Mouse (Mus musculus) limb, embryonic 11.5 days (tissue): ENCODE results near the gene Syne1. TPM values are rescaled to one million over a fixed set of nuclear protein-coding genes. Genes with fewer than 3 reads are reported as not detected.
A peak's percentile ranks its signal among the peaks of the same experiment; 100 is the strongest.

ENCODE experiments used
- ATAC-seq: fragments of 200-750 bp; cut with Nextera tagmentation; 2 replicates; pipeline ENCODE4 v1.8.0; 2017; ENCODE audit warnings: low read depth; ENCODE audit not compliant: insufficient number of reproducible peaks, low FRiP score, low TSS enrichment
- DNase-seq: peaks from one replicate; pipeline ENCODE4 v3.0.0-alpha.2; 2015; ENCODE audit warnings: low spot score
- H3K27ac ChIP-seq: fragments of 300-500 bp; sonication (generic); replicated peaks from 2 replicates; pipeline ENCODE4 v1.5.1; 2014; ENCODE audit warnings: low read depth, mild to moderate bottlenecking, low read length
- H3K27me3 ChIP-seq: fragments of 300-500 bp; sonication (generic); 2 replicates; pipeline ENCODE4 v1.6.1; 2014; ENCODE audit warnings: mild to moderate bottlenecking, low read length, mixed read lengths; ENCODE audit not compliant: control insufficient read depth, insufficient read depth
- H3K36me3 ChIP-seq: fragments of 300-500 bp; sonication (generic); 2 replicates; pipeline ENCODE4 v1.6.1; 2014; ENCODE audit warnings: mild to moderate bottlenecking, low read length, moderate library complexity, mixed read lengths; ENCODE audit not compliant: control insufficient read depth, insufficient read depth
- H3K4me1 ChIP-seq: fragments of 300-500 bp; sonication (generic); 2 replicates; pipeline ENCODE4 v1.6.1; 2014; ENCODE audit warnings: low read length, mixed read lengths; ENCODE audit not compliant: control insufficient read depth, insufficient read depth
- H3K4me2 ChIP-seq: fragments of 300-500 bp; sonication (generic); 2 replicates; pipeline ENCODE4 v1.6.1; 2014; ENCODE audit warnings: low read depth, mild to moderate bottlenecking, moderate library complexity; ENCODE audit not compliant: severe bottlenecking
- H3K4me3 ChIP-seq: fragments of 300-500 bp; sonication (generic); 2 replicates; pipeline ENCODE4 v1.5.1; 2014; ENCODE audit warnings: low read depth, low read length
- H3K9ac ChIP-seq: fragments of 300-500 bp; sonication (generic); 2 replicates; pipeline ENCODE4 v1.6.1; 2014; ENCODE audit warnings: mild to moderate bottlenecking, low read length
- H3K9me3 ChIP-seq: fragments of 300-500 bp; sonication (generic); 2 replicates; pipeline ENCODE4 v1.6.1; 2016; ENCODE audit warnings: low read length; ENCODE audit not compliant: control insufficient read depth
- WGBS: fragments of 180-500 bp; shearing (Covaris S2); extraction: QIAGEN DNeasy Blood & Tissue Kit; methylation state at CpG from one replicate; pipeline ENCODE4 v1.1.7; 2014; 5-methylcytosine and 5-hydroxymethylcytosine counted together
- polyA plus RNA-seq: library from polyadenylated mRNA; unstranded; fragments of >200 nt; fragmentation: Nextera tagmentation; extraction: Ambion mirVana; gene quantifications from 2 replicates; pipeline ENCODE4 v1.2.1, GENCODE M21; 2014

Syne1 gene
- polyA plus RNA-seq, 1 experiment from 2014 or later, result 2.8 TPM

DNA sequence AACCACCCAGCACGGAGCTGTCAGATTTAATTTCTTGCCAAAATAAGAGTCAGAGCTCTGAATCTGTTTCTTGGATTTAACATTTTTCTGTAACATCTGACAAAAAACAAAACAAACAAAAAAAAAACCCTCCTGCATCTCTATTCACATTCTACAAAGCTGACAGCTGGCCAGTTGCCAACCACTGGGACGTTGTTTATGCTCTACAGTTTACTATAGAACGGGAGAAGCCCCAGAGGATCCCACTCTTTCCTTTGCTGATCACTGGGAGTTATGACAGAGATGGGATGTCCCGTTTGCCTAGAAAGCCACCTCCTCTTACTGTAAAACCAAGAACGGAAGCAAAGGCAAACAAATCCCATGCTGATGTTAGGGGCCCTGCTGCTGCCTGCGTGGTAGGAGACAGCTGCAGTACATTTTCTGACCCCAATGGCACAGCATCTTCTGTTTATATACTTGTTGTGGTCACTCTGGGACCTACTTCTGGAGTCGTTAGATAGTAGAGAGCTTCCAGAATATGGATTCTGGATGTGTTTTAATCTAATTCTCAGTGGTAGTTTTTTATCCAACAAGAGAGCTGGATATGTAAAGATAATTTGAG, 255.9 kb downstream of the Syne1 start:
- ATAC-seq, result no peak
- H3K9me3 ChIP-seq, result no peaks in the 10 kb centered on the region
- 65% methylated on average over 7 of the region's 7 CpGs for WGBS
- H3K36me3 ChIP-seq, result no peaks in the 10 kb centered on the region
- no peak overlapping the region for H3K4me3 ChIP-seq
- no peak overlapping the region for H3K9ac ChIP-seq
- H3K4me2 ChIP-seq, result no peak overlapping the region
- H3K4me1 ChIP-seq, result no peaks in the 10 kb centered on the region
- no peak overlapping the region for H3K27ac ChIP-seq
- H3K27me3 ChIP-seq, result no peaks in the 10 kb centered on the region
- DNase-seq, result no peak

DNA sequence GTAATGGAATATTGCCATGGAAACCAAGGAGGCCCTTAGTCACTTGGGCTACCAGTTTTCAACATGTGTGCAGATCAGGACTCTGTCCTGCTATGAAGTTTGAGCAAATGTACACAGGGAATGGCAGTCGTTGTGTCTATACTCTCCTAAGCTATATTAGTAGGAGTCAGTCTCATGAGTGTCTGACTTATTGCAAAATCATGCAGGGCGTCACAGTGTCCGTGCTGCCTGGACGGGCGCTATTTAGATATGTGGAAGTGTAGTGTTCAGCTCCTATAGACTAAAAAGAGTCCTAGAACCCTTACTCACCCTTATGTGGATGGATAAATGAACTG, 261.7 kb downstream of the Syne1 start:
- Histone ChIP-seq H3K9me3 (no peaks in the 10 kb centered on the region), H3K4me2 (0 out of 2 replicates have a peak overlapping the region, but pooled peaks have one; percentile 20), H3K36me3 (no peaks in the 10 kb centered on the region), H3K27me3 (no peaks in the 10 kb centered on the region), H3K27ac (peak overlapping the region; percentile 64; the same call in 1 of the 2 replicates), H3K9ac (peak overlapping the region; percentile 39; the same call in 1 of the 2 replicates), H3K4me1 (0 out of 2 replicates have a peak, but pooled peaks cover 4% of the 10 kb centered on the region), H3K4me3 (no peak overlapping the region)
- DNase-seq, result no peak
- 59% methylated on average over 5 of the region's 5 CpGs for WGBS
- ATAC-seq, result no peak

DNA sequence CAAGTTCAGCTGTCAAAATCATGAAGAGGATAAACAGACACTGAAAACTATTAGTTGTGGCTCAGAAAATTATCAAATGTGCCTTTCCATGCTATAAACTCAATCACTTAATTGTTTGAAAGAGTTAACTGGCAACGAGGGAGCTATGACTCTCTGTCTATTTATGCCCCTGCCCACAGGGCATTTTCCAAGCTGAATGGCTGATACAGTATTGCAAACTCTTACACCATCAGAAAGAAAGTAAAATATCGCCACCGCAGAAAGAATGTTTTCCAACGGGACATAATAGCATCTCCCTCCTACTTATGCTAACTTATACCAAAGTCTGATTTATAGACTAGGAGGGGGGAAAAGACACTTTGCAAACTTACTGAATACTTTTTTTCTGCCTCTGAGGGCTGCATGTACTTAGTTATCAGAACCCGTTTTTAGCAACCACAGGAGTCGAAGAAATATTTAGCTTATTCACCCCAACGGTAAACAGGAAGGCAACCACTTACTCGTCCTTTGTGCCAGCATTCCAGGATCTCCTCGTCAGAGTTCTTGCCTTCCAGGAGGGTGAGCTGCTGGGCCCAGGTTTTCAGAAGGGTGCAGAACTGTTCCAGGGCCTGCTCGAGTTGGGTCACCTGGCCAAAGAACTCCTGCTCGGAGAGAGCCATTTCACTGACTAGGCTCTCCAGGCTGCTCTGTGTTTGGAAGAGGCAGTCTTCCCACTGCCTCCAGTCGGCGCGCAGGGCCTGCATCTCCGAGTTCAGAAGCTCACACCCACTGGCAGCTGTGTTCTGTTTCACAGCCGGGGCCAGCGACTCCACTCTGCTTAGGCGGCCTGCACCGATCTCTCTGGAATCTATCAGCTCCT, 262.3 kb downstream of the Syne1 start:
- H3K27me3 ChIP-seq, result no peaks in the 10 kb centered on the region
- ATAC-seq, result peak; percentile 95
- H3K27ac ChIP-seq, result peak overlapping the region; percentile 64; the same call in 1 of the 2 replicates
- H3K4me3 ChIP-seq, result peak overlapping the region; percentile 14
- peak; percentile 88 for DNase-seq
- no peaks in the 10 kb centered on the region for H3K9me3 ChIP-seq
- peak overlapping the region; percentile 28 for H3K4me2 ChIP-seq
- peak overlapping the region; percentile 39; the same call in 1 of the 2 replicates for H3K9ac ChIP-seq
- H3K4me1 ChIP-seq, result 0 out of 2 replicates have a peak, but pooled peaks cover 4% of the 10 kb centered on the region
- no peaks in the 10 kb centered on the region for H3K36me3 ChIP-seq
- 24% methylated on average over 19 of the region's 19 CpGs for WGBS

DNA sequence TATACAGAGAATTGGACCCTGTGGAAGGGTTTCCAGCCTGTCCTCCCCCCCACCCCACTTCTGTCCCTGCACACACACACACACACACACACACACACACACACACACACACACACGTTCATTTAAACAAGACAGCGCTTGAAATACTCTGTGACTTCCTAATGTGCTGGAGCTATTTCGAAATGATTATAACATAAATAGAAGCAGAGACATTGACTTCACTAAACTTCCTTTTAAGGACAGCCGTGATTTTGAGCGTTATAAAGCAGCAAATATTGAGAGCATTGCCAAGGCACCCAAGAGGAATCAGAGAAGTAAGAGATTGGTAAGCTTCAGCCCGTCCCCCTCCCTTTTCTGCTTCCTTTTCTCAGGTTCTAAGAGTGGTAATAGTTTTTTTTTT, 263.0 kb downstream of the Syne1 start:
- H3K36me3 ChIP-seq, result no peaks in the 10 kb centered on the region
- WGBS, result 65% methylated on average over 6 of the region's 6 CpGs
- H3K27me3 ChIP-seq, result no peaks in the 10 kb centered on the region
- H3K9ac ChIP-seq, result no peak overlapping the region
- no peak for DNase-seq
- no peak overlapping the region for H3K4me3 ChIP-seq
- H3K9me3 ChIP-seq, result no peaks in the 10 kb centered on the region
- H3K4me1 ChIP-seq, result 0 out of 2 replicates have a peak, but pooled peaks cover 4% of the 10 kb centered on the region
- no peak for ATAC-seq
- no peak overlapping the region for H3K27ac ChIP-seq
- peak overlapping the region; percentile 19 for H3K4me2 ChIP-seq

DNA sequence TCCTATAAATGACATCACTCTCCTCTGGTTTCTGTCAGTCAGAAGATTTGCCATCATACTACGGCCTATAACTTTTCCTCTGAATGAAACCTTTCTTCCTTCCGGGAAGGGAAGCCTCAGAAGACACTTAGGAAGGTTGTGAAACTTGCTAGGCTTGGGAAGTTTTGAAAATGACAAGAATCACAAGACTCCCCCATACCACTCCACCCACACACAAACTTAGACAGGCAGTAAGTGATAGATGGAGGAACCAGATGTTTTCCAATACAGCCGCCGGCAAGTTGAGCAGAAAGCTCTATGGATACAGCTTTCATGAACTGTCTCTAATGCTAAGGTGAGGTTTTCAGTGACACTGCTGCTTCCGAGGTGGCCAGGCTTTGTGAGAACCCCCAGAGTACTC, 275.5 kb downstream of the Syne1 start:
- Histone ChIP-seq H3K4me3 (no peak overlapping the region), H3K9ac (no peak overlapping the region), H3K4me1 (no peaks in the 10 kb centered on the region), H3K4me2 (no peak overlapping the region), H3K27me3 (no peaks in the 10 kb centered on the region), H3K27ac (no peak overlapping the region), H3K36me3 (no peaks in the 10 kb centered on the region), H3K9me3 (no peaks in the 10 kb centered on the region)
- 84% methylated on average over 5 of the region's 5 CpGs for whole genome bisulfite sequencing
- DNase-seq (no peak), ATAC-seq (no peak)

DNA sequence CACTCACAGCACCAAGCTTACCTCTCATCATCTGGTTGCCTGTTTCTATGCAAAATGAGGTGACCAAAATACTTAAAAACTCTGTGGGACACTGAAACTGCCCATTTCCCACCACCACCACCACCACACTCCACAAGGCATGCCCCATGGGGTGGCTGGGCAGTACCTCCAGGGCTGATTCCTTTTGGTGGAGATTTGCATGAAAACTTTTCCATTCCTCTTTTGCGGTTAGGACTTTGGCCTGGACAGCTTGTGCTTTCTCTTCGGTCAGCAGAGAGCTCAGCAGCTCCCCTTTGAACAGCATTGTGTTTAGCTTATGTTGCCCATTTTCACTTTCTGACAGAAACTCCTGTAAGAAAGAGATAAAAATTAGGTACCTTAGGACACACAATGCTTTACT, 280.6 kb downstream of the Syne1 start:
- Histone ChIP-seq H3K9me3 (no peaks in the 10 kb centered on the region), H3K27ac (no peak overlapping the region), H3K27me3 (no peaks in the 10 kb centered on the region), H3K4me2 (no peak overlapping the region), H3K9ac (no peak overlapping the region), H3K4me3 (no peak overlapping the region), H3K36me3 (no peaks in the 10 kb centered on the region), H3K4me1 (no peaks in the 10 kb centered on the region)
- 93% methylated on average over 2 of the region's 2 CpGs for WGBS
- no peak for DNase-seq
- no peak for ATAC-seq

DNA sequence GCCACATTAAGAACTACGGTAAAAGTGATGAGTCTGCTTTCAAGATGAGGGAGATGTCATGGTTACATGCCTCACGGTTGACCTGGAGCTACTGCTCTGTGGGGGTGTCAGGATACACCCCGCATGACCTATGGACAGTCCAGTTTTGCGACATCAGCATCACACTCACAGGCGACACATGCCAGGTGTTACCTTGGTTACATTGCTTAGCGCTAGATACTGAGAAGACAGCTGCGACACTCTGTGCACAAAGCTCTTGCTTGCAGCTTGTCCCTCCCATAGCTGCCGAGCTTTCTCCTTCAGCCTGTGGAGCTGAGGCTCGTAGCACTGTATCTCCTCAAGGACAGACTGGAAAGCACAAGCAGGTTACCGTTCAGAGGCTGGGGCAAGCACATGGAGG, 286.9 kb downstream of the Syne1 start:
- ATAC-seq (no peak), DNase-seq (no peak)
- Histone ChIP-seq H3K4me3 (no peak overlapping the region), H3K9ac (no peak overlapping the region), H3K9me3 (no peaks in the 10 kb centered on the region), H3K27me3 (no peaks in the 10 kb centered on the region), H3K27ac (no peak overlapping the region), H3K36me3 (no peaks in the 10 kb centered on the region), H3K4me2 (no peak overlapping the region), H3K4me1 (no peaks in the 10 kb centered on the region)
- 79% methylated on average over 10 of the region's 10 CpGs for WGBS

DNA sequence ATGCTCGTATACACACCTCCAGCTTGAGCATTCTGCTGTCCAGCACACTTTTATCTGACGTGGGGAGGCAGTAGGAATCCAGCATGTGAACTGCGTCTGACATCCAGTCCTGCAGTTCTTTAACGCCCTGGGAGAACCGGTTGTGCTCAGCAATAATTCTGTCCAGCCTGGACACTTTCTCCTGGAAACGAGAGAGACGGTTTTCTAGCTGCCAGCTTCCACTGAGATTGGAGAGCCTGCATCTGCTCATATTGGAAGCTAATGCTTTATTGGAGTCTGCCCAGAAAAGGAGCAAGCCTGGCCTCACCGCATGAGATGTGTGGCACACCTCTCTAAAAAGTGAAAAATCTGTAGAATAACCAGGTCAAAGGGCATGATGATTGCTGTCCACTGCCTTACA, 288.6 kb downstream of the Syne1 start:
- WGBS, result 65% methylated on average over 8 of the region's 8 CpGs
- no peaks in the 10 kb centered on the region for H3K4me1 ChIP-seq
- no peak overlapping the region for H3K27ac ChIP-seq
- H3K36me3 ChIP-seq, result no peaks in the 10 kb centered on the region
- H3K27me3 ChIP-seq, result no peaks in the 10 kb centered on the region
- ATAC-seq (no peak), DNase-seq (no peak)
- H3K9ac ChIP-seq, result no peak overlapping the region
- H3K9me3 ChIP-seq, result no peaks in the 10 kb centered on the region
- H3K4me2 ChIP-seq, result no peak overlapping the region
- no peak overlapping the region for H3K4me3 ChIP-seq
